Mouse (Mus musculus) liver, postnatal 0 days (tissue): ENCODE data around the gene Rps27rt.

Experiments used
- CTCF ChIP-seq: sonication (generic); IDR thresholded peaks from 2 replicates; pipeline ENCODE4 v1.5.1; 2016; ENCODE audit warnings: antibody characterized with exemption, low read depth
- EP300 ChIP-seq: IDR thresholded peaks from 2 replicates; pipeline ENCODE4 v1.6.1; 2016; ENCODE audit warnings: antibody characterized with exemption, low read depth, mild to moderate bottlenecking

DNA sequence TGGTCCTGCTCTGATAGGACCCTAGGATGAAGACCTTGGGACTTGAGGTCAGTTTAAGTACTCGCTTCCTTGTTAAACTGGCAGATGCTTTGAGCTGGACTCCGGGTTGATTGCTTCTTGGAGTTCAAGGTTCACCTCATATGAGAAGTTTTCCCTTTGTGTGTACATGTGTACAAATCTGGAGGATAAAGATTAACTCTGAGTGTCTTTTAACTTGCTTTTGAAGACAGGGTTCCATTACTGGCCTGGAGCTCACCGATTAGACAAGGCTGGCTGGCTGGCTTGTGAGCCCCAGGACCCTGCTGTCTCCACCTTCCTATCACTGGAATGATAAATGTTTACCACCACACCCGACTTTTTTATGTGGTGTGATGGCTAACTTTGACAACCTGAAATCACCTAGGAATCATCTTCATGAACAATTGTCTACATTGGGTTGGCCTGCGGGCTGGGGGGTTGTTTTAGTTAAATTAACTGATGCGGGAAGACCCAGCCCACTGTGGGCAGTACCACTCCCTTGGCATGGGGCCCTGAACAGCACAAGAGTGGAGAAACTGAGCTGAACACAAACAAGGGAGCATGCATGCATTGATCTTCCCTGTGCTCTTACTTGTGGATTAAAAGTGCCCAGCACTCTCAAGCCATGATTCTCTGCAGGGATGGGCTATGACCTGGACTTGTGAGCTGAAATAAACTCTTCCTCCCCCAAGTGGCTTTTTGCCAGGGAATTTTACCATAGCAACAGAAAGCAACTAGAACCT, 16.7 kb upstream of the Rps27rt start:
- TF ChIP-seq CTCF (no peak), EP300 (no peak)
